Mouse (Mus musculus): ENCODE measurements around the gene Pla2g4e.
A peak's percentile ranks its signal among the peaks of the same experiment; 100 is the strongest.
"Not testable (repeated sequence)": the region's sequence is repeated elsewhere in the genome, so short reads cannot be mapped to it uniquely, and the experiment has no call there.

The Pla2g4e gene

DNA sequence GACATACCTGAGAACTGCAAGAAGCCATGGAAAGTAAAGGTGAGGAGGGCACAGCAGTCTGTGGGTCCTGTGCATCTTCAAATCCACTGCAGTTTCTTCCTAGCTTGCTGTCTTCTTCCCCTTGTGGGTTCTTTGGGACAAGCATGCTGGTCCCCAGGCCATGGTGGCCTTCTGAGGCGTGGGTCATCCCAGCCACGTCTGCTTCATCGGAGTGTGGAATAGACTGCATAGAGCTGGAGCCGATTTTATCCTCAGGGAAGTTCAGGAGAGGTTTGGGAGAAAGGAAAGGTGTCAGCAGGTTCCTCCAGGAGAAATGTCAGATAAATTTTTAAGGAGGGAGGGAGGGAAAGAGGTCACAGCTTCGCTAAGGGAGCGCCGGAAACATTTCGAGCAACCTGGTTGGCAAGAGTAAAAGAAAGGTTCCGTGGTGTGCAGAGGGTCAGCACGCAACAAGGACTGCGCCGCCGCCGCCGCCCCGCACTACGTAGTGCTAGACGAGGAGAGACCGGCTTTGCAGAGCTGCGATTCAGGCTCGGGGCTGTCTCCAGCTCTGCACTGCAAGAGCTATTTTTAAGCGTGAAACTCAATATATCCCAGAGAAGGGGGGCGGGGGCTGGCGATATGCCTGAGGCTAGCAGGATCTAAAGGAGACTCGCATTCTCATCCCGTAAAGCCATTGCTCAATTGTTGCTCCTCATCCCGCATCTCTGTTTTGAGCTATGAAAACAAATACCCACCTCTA lies at the start of gene Pla2g4e:
Gene Pla2g4e (minus strand): TSS at position 657 of the 742 bp plus-strand sequence.
- DNase-seq (ENCODE audit: low spot score in 2 of 2), result no peak

DNA sequence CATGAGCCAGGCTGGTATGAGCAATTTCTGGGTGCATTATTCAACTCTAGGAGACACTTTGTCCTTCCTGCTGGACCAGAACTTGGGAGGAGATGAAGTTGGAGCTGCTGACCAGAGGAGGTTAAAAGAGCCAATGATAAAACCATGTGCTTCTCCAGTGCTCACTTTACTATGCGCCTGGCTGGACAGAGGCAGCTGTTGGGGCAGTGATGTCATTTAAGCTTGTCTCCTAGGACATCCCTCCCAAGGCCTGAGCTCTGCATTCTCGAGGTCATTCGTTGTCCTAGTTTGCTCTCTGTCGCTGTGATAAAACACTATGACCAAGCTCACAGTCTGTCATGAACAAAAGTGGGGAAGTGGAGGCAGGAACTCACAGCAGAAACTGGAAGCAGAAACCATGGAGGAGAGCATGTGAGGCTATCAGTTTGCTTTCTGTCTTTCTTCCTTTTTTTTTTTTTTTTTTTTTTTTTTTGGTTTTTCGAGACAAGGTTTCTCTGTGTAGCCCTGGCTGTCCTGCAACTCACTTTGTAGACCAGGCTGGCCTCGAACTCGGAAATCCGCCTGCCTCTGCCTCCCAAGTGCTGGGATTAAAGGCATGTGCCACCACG lies 46.4 kb upstream of the Pla2g4e start:
- DNase-seq (ENCODE audit: low spot score in 2 of 2), result no peak

DNA sequence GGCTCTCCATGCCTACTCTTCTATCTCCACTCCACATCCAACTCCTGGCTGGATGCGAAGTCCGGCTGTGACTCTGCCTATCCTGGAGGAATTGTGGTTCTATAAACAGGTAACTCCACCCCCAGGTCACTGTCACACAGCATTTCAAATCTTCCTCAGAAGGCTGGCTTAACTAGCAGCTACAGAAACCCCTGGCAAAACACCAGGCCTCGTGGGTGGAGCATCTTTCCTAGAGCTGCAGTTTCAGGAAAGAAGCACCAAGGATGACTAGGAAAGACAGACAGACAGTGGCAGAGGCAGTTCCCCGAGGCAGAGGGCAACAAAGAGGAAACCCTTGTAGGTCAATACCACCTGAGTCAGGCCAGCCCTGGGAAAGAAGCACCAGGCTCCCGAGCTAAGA lies 43.9 kb upstream of the Pla2g4e start, which contains the start of gene Pla2g4d:
Gene Pla2g4d (minus strand): TSS at position 203 of the 400 bp plus-strand sequence.
- DNase-seq (ENCODE audit: low spot score in 2 of 2), result no peak

DNA sequence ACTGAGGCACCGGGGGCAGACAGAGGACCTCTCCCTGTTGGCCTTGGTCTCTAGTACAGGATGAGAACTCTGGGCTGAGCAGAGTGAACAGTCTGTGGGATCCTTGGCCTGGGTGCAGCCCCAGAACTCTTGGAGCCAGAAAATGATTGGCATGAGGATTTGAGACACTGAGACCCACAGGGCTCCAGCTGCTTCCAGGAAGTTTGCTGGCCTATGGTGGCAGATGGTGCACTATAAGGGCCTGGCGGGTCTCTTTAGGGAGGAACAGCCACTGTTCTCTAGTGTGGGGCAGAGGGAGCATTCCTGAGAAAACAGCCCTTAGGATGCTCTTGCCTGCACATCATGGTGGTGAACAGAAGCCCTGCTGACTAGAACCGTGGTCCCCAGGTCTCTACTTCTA lies 43.3 kb upstream of the Pla2g4e start:
- DNase-seq (ENCODE audit: low spot score in 2 of 2), result no peak

DNA sequence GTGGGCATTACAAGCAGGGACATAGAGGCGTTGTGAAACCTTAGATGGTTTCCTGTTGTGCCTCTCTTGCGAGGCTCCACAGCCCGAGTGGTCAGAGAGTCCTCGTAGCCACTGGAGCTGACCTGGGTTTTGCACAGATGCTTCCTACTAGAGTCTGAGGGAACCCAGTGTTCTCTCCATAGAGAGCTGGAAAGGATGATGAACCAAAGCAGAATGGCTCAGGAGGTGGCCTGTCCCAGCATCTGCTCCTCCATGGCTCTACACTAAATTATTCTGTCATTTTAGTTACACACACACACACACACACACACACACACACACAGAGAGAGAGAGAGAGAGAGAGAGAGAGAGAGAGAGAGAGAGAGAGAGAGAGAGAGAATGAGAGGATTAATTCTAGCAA lies 40.5 kb upstream of the Pla2g4e start:
- DNase-seq (ENCODE audit: low spot score in 2 of 2), result no peak

DNA sequence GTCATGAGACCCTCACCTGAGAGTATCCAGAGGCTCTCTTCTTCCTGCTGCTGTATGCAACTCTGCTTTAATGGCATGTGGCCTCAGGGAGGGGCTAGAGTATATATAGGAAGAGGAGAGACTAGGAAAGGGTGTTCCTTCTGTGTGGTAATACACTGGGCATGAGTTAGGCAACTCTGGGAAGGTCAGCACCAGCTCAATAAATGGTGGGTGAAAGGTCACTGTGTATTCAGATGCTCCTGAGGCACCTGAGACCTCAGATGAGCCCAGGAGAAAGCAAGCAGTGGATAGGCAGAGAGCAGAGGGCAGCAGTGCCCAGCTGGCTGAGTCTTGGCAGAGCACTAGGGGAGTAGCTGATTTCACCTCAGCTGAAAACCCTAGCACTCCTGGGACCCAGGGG lies 39.6 kb upstream of the Pla2g4e start:
- DNase-seq (ENCODE audit: low spot score in 2 of 2), result no peak

DNA sequence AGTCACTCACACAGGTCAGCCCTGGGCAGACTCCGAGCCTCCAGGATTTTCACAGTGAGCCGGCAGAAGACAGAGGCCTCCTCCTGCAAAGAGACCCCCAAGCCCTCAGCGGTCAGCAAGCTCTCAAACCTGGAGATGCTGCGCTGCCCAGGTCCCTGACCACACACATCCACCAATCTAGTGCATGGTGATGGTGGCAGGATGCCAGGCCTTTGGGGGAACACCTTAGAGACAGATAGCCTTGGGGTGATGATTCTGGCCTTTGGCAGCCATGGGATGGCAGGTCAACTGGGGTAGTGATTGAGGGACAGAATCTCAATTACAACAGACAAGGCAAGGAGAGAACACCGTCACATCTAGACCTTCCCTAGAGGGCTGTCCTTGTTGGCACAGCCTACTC lies 39.0 kb upstream of the Pla2g4e start:
- DNase-seq (ENCODE audit: low spot score in 2 of 2), result no peak

DNA sequence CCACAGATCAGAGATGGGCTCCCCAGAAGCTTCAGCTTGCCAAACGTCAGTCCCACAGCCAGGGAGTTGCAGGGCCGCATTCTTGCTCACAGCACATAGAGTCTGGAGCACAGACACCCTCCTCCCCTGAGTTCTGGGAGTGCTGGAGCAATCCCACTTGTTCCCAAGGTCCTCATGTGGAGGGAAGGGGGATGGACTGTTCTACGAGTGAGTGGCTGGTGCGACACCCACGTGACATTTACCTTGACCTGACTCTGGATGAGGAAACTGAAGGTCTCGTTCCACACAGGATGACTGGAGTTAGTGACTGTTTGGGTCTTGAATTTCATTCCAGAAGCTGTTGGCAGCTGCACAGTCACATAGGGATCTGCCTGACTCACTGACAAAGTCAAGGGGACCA lies 38.4 kb upstream of the Pla2g4e start:
- DNase-seq (ENCODE audit: low spot score in 2 of 2), result no peak

DNA sequence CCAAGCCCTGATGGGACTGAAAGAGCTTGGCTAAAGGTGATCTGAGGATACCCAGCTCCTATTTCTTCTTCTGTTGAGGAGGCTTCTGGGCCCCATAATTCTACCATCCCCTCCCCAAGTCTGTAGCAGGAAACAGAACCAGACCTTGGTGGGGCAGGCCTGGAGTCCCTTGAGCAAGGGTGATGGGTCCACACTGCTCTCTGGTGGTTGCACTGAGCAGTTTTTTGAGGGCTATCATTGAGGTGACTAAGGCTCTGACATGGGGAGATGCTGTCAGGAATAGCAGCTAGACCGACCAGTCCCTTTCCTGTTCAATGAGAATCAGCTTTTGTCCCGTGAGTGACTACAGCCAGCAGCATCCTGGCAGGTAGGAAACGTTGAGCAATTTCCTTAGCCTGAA lies 36.1 kb upstream of the Pla2g4e start:
- no peak for DNase-seq (ENCODE audit: low spot score in 2 of 2)

DNA sequence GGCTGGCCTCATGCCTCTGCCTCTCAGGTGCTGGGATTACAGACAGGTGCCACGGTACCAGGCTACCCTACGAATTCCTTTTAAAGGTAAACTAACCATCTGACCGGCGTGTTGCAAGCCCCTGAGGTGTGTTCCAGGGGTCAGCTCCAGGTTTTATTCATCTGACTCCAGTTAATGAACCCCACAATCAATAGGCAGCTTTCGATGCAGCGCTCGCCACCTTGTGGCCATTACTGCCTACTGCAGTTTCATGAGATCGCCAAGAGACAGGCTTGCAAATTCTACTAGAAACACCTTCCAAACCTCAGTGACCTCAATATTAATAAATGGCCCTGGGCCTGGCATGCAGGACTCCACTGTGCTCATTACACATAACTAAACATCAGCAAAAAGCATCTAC lies 34.8 kb upstream of the Pla2g4e start:
- DNase-seq (ENCODE audit: low spot score in 2 of 2), result peak in 1 of 2 experiments; percentile 39

DNA sequence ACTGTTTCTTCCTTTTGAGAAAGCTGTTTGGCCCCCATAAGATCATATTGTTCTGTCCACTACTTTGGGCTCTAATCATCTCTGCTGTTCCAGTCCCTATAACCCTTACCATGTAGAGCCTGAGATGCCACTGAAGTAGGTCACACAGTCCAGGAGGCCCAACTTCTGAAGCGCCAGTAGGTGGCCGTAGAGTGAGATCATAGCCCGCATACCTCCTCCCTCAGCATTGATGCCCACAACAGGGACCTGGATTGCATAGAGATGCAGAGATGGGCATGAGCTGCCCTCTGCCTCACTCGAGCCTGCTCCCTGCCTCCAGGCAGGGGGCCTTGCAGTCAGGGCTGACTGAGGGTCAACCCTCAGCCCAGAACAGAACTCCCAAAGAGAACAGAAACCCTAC lies 31.8 kb upstream of the Pla2g4e start:
- no peak for DNase-seq (ENCODE audit: low spot score in 2 of 2)

DNA sequence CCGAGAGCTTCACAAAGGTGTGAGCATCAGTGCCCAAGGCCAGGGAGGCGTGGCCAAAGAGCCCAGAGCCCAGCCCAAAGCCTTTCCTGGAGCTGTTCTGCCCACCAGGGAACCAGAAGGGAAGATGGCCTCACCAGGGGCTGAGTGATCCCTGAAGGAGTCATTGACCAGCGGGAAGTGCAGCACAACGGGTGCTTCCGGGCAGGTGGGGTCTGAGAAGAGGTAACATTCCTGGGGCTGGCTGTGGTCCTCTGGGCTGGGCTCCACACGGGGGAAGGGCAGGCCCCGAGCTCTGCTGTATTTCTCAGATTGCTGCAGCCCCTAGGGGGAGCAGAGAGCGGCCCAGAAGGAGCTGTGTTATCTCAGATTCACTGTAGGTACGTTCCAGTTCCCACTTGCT lies 23.5 kb upstream of the Pla2g4e start:
- DNase-seq (ENCODE audit: low spot score in 2 of 2), result peak in 1 of 2 experiments; percentile 17

DNA sequence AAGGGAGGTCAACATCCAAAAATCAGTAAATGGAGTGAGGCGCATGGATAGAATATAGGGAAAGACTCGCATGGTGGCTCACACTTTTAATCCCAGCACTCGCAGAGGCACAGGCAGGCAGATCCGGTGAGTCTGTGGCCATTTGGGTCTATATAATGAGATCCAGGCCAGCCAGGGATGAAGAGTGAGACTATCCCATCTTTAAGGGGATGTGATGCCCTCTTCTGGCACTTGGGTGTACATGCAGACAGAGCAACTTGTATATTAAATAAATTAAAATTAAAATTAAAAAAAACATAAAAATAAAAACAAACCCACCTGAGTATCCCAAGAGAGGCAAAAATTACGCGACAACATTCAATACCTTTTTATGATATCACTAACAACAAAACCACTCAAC lies 20.4 kb upstream of the Pla2g4e start:
- DNase-seq (ENCODE audit: low spot score in 2 of 2), result no peak

DNA sequence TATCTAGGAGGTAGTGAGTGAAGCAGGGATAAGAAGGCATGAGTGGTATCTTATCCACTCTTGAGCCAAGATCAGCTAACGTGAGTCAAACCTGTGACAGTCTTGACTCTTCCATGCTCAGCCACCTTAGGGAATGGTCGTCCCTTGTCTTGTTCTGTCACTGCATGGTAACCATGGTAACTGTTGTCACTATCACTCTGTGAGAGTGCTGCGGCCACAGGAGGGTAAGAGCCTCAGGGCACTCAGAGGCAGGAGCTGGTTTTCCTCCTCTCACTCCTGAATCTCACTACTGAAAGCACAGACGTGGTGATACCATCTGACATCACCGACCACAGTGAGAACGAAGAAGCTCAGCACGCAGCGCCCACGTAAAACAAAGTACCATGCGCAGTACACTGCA lies 19.7 kb upstream of the Pla2g4e start:
- no peak for DNase-seq (ENCODE audit: low spot score in 2 of 2)

DNA sequence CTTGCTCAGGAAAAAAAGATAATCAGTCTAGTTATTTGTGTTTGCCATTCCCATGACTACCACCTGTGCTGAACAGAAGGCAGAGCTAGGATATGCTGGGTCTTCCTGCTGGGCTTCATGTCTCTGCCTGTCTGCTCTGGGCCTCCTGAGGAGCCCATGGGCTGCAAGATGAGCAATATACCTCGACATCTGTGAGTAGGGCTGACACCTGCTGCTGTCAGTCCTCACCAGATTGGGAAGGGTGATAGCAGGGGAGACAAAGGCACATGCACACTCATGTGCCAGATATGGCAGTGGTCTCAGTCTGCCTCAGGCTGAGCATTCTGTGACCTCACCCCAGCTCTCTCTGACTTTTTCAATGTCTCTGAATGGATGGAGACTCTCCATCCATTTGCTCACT lies 17.7 kb upstream of the Pla2g4e start:
- no peak for DNase-seq (ENCODE audit: low spot score in 2 of 2)

DNA sequence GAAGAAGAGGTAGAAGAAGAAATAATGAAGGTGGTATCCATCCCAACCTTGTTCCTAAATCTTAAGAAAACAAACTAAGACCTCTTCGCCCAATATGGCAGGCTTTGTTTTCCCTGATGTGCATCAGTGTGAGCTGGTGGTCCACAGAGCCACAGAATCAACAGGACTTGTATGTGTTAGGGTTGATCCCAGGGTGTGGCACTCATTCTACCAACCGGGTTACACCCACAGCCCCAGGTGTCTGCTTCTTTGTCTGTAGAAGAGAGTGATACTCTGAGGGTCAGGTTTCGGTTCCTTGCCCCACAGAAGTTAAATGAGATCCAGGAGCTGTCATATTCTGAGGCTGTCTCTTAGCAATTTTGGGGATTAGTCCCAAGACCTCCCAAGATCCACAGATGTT lies 16.2 kb upstream of the Pla2g4e start:
- no peak for DNase-seq (ENCODE audit: low spot score in 2 of 2)

DNA sequence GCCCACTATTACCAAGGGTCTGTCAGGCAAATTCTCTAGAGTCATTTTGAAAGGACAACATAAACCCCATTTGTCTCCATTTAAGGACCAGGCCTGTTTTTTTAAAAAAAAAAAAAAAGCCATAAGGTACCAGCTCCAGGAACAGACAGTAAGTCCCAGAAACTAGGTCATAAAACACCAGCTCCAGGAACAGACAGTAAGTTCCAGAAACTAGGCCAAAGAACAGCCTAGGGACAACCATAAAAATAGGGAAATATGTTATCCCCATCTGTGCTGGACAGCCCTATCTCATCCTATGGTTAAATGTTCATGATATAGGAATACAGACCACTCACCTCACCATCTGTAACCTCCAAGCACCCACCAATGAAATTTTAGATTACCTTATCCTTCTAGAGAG lies 11.1 kb upstream of the Pla2g4e start:
- DNase-seq (ENCODE audit: low spot score in 2 of 2), result no peak

DNA sequence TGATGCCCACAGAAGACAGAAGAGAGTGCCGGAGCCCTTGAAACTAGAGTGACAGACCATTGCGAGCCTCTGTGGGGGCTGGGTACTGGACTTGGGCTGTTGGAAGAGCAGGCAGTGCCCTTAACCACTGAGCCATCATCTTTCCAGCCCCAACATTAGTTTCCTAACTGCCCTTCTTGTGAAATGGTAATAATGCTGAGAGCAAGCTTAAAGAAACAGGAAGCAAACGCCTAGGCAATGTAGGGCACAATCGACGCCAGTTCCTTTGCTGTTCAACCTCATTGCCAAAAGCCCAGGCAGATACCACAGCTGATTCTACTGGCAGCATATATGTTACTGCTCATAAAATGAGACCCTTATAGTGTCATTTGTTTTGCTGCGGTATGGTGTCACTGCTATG lies 7.5 kb upstream of the Pla2g4e start:
- DNase-seq (ENCODE audit: low spot score in 2 of 2), result no peak

DNA sequence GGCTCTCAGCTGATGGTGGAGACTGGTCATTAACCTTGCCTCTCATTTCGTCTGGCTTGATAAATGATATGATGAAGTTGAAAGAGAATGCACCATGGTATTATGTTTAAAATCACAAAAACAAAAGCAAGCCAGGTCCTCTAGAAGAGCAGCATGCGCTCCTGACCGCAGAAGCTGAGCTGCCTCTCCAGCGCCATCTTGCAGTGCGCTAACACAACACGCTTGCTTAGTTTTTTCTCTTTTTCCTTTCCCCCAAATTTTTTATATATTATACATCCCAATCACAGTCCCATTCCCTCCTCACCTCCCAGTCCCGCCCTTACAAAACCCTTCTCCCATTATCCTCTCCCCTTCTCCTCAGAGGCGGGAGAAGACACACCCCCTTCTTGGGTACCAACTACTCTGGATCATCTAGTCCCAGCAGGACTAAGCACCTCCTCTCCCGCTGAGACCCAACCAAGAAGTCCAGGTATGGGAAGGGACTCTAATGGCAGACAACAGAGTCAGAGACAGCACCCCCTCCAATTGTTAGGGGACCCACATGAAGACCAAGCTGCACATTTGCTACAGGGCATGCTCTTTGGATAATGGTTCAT lies 384 bp upstream of the Pla2g4e start:
- no peak for DNase-seq (ENCODE audit: low spot score in 2 of 2)

DNA sequence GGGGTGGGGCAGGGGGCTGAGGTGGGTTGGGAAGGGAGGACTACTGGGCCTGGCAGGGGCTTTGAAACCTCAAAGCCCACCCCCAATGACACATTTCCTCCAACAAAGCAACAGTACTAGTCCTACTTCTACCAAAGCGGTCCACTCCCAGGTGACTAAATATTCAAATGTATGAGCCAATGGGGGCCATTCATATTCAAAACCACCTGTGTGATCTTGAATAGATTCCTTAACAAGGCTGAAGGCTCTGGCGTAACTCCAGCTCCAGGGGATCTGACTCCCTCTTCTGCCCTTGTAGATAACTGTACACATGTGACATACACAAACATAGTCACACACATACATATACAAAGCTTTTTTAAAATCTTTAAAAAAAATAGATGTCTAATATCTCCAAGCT lies 1.1 kb downstream of the Pla2g4e start:
- no peak for DNase-seq (ENCODE audit: low spot score in 2 of 2)

DNA sequence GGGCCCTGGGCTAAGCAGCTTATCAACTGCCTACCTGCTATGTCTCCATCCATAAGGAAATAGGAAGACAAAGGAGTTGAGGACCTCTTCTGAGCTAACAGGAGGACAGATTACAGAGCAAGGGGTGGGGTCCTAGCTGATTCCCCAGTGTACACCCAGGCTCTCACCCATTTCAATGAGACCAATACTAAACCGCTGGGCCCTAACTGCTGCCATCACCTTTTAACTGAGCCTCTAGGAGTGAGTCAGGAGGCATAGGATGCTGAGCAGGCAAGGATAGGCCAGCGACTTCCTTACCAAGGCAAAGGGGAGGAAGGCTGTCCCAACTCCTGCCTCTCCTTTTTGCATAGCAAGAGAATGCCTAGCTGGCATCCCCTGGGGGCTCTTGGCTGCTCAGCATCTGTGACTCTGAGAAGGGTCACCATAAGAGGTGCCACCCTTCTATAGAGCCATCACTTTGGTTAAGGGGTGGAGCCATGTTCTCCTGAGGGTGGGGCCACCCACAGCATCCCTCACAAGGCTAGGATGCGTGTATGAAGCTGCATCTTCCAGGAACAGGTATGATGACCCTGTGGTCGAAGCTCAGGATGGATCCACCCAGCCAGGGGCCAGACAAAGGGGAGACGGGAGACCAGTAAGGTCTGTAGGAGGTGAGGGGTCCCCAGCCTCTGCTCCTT lies 2.2 kb downstream of the Pla2g4e start:
- DNase-seq (ENCODE audit: low spot score in 2 of 2), result no peak

DNA sequence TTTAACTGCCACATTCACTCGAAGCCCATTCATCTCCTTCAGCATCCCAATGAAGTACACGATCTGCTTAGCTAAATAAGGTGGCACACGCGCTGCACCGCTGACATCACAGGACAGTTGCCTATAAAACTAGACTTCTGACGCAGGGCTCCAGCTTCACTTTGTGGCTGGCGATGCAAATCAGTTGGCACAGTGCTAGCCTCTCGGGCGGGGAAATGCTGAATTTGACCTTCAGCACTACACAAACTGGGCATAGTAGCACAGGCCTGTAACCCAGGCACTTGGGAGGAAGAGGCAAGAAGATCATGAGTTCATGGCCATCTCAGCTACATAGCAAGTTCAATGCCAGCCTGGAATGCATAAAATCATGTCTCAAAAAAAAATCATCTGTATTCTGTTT lies 6.4 kb downstream of the Pla2g4e start:
- DNase-seq (ENCODE audit: low spot score in 2 of 2), result not testable (repeated sequence)

DNA sequence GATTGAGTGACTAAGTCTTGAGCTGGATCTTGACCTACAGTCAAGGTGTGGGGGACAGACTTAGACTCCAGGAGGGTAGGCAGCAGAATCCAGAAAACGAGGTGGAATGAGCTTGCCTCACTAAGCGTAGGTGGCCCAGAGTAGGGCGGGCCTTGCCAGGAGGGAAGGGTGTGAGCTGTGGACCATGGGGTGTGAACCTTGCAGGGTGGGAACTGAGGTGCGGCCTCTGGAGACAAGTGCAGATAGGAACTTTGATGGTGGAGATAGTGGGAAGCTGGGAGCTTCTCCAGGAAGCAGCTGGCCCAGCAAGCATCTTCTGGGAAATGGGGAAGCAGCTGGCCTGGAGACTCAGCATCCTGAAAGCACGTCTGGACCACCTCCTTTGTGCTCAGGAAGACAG lies 7.4 kb downstream of the Pla2g4e start:
- DNase-seq (ENCODE audit: low spot score in 2 of 2), result no peak
